Mouse (Mus musculus) heart, embryonic 16.5 days (tissue): ENCODE measurements around the gene Ttc39a. TPM values are rescaled to one million over a fixed set of nuclear protein-coding genes. Genes with fewer than 3 reads are reported as not detected.

ENCODE experiments used
- ATAC-seq: fragments of 200-750 bp; cut with Nextera tagmentation; replicated peaks from 2 replicates; pipeline ENCODE4 v1.8.0; 2017; ENCODE audit warnings: moderate number of reproducible peaks; ENCODE audit not compliant: insufficient read depth, low FRiP score; ENCODE audit errors: extremely low read depth
- H3K27ac ChIP-seq: fragments of 300-500 bp; sonication (generic); 2 replicates; pipeline ENCODE4 v1.5.1; 2014; ENCODE audit warnings: mild to moderate bottlenecking, low read length, control low read depth, moderate library complexity
- H3K27me3 ChIP-seq: fragments of 300-500 bp; sonication (generic); 2 replicates; pipeline ENCODE4 v1.6.1; 2014; ENCODE audit warnings: low read length, mixed read lengths; ENCODE audit not compliant: control insufficient read depth, insufficient read depth
- H3K36me3 ChIP-seq: fragments of 300-500 bp; sonication (generic); 2 replicates; pipeline ENCODE4 v1.6.1; 2014; ENCODE audit not compliant: control insufficient read depth, insufficient read depth
- H3K4me1 ChIP-seq: fragments of 300-500 bp; sonication (generic); 2 replicates; pipeline ENCODE4 v1.6.1; 2014; ENCODE audit warnings: low read length, mixed read lengths; ENCODE audit not compliant: control insufficient read depth, insufficient read depth
- H3K4me2 ChIP-seq: fragments of 300-500 bp; sonication (generic); 2 replicates; pipeline ENCODE4 v1.6.1; 2014; ENCODE audit warnings: low read depth, mild to moderate bottlenecking, control low read depth, low read length
- H3K4me3 ChIP-seq: fragments of 300-500 bp; sonication (generic); 2 replicates; pipeline ENCODE4 v1.5.1; 2014; ENCODE audit warnings: mild to moderate bottlenecking, control low read depth, low read length
- H3K9ac ChIP-seq: fragments of 300-500 bp; sonication (generic); 2 replicates; pipeline ENCODE4 v1.6.1; 2014; ENCODE audit warnings: low read length, control low read depth
- H3K9me3 ChIP-seq: fragments of 300-500 bp; sonication (generic); replicated peaks from 2 replicates; pipeline ENCODE4 v1.6.1; 2016; ENCODE audit warnings: low read length; ENCODE audit not compliant: control insufficient read depth
- WGBS: fragments of 180-500 bp; shearing (Covaris S2); extraction: QIAGEN DNeasy Blood & Tissue Kit; methylation state at CpG from one replicate; pipeline ENCODE4 v1.1.7; 2014; 5-methylcytosine and 5-hydroxymethylcytosine counted together
- polyA plus RNA-seq: library from polyadenylated mRNA; unstranded; fragments of >200 nt; fragmentation: Nextera tagmentation; extraction: Ambion mirVana; gene quantifications from 2 replicates; pipeline ENCODE4 v1.2.1, GENCODE M21; 2015

The Ttc39a gene
- polyA plus RNA-seq, 1 experiment from 2014 or later, result 7.7 TPM

DNA sequence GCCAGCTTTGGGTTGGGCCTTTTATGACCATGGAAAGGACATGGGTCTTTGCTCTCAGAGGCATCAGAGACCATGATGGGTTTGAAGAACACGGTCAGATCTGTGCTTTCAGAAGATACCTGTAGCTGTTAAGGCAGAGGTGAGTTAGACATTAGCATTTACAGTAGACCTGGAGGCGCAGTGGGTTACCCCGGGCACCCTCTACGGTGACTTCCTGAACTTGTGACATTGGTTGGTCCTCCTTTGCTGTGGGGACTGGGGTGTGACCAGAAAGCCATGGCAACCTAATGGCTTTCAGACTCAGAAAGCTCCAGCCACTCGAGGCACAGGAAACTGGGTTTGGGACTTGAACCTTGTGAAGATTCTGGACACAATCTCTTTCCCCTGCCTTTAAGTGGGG is 5.8 kb downstream of the Ttc39a start:
- Histone ChIP-seq H3K4me3 (no peak overlapping the region), H3K27ac (no peak overlapping the region), H3K4me2 (no peak overlapping the region), H3K9me3 (no peaks in the 10 kb centered on the region), H3K9ac (no peak overlapping the region), H3K4me1 (peaks cover 17% of the 10 kb centered on the region), H3K27me3 (no peaks in the 10 kb centered on the region), H3K36me3 (no peaks in the 10 kb centered on the region)
- no peak for ATAC-seq
- 88% methylated on average over 5 of the region's 5 CpGs for WGBS

DNA sequence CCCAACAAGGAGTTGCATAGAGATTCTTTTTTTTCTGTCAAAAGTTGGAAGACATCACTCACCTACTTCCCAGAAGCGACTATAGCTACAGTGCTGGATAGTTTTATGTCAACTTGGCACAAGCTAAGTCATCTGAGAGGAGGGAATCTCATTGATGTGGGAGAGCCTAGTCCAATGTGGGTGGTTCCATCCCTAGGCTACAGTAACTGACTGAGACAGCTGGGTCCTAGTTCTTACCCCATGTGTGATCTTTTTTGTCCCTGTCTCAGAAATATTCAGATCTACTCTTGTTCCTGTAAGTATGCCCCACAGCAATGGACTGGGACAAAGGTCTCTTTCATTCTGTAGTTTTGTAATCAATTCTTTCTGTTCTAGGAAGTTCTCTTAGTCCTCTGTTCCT is 11.6 kb downstream of the Ttc39a start:
- Histone ChIP-seq H3K36me3 (no peaks in the 10 kb centered on the region), H3K4me1 (peaks cover 2% of the 10 kb centered on the region; the same call in 1 of the 2 replicates), H3K4me2 (no peak overlapping the region), H3K9ac (no peak overlapping the region), H3K9me3 (no peaks in the 10 kb centered on the region), H3K4me3 (no peak overlapping the region), H3K27me3 (no peaks in the 10 kb centered on the region), H3K27ac (no peak overlapping the region)
- no peak for ATAC-seq
- 77% methylated on average over 1 of the region's 1 CpGs for WGBS

DNA sequence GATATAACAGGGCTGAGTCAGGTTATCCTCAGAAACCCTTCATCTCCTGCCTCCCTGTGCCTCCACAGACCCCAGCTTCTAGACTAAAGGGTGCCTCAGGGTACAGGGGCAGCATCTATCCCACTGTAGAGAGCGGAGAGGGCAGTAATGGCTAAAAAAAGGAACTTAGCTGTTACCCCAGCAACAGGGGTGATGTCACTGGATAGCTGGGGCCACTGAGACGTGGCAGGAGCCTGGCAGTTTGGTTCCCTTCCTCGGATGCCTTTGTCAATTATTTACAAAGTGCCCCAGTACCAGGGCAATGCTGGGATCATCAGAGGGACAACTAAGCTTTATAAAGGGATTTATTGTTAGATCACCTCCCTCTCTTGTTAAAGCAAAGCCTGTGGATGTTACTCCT is 12.6 kb downstream of the Ttc39a start:
- Histone ChIP-seq H3K27ac (no peak overlapping the region), H3K4me2 (no peak overlapping the region), H3K4me1 (peaks cover 2% of the 10 kb centered on the region; the same call in 1 of the 2 replicates), H3K4me3 (no peak overlapping the region), H3K36me3 (no peaks in the 10 kb centered on the region), H3K9ac (no peak overlapping the region), H3K9me3 (no peaks in the 10 kb centered on the region), H3K27me3 (no peaks in the 10 kb centered on the region)
- ATAC-seq, result no peak
- 17% methylated on average over 3 of the region's 3 CpGs for WGBS

DNA sequence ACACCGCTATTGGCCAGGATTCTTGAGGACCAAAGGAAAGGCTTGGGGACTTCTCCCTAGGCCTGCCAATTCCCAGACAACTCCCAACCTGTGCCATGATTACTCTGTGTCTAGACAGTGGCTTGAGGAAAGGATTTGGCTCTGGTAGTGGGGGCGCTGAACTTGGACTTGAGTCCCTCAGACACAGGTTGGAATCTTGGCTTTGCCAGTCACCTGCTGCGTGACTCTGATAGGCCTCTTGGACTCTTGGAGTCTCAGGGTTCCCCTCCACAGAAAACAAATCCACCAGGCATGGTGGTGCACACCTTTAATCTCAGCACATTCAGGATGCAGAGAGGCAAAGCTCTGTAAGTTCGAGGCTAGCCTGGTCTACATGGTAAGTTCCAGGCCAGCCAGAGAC is 13.1 kb downstream of the Ttc39a start:
- H3K9ac ChIP-seq, result no peak overlapping the region
- H3K27ac ChIP-seq, result no peak overlapping the region
- no peaks in the 10 kb centered on the region for H3K36me3 ChIP-seq
- H3K4me1 ChIP-seq, result peaks cover 2% of the 10 kb centered on the region; the same call in 1 of the 2 replicates
- no peak overlapping the region for H3K4me3 ChIP-seq
- no peaks in the 10 kb centered on the region for H3K27me3 ChIP-seq
- H3K4me2 ChIP-seq, result no peak overlapping the region
- 0 out of 2 replicates have a peak, but pooled peaks have one; percentile 37 for ATAC-seq
- WGBS, result 93% methylated on average over 4 of the region's 4 CpGs
- H3K9me3 ChIP-seq, result no peaks in the 10 kb centered on the region

DNA sequence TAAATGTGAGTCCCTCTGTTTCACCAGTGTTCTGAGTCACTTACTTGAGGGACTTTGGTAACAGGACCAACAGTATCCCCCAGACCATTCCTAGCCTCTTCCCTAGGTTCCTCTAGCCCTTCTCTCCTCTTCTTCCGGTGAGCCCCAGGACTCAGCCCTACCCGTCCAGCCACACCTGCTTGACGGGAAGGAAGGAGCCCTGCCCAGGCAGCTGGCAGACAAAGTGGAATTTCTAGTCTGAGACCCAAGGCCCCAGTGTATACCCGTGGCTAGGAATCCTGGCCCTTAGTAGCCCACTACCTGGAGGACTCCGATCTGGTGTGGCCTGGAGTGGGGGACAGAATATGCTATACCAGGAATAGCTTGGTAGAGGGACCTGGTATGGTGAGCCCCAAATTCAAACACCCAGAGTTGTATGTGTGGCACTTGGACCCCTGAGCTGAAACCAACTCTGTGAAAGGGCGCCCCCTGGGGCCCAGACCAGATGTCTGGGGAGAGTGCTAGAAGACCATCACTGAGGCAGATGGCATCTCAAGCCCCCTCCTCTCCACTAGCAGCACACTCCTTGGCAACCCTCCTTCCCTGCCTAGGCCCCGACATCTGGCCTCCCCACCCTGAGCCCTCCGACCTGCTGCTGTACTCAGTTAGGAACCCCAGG is 13.8 kb downstream of the Ttc39a start:
- Histone ChIP-seq H3K27me3 (no peaks in the 10 kb centered on the region), H3K4me2 (no peak overlapping the region), H3K4me3 (no peak overlapping the region), H3K9me3 (no peaks in the 10 kb centered on the region), H3K27ac (no peak overlapping the region), H3K36me3 (no peaks in the 10 kb centered on the region), H3K4me1 (peaks cover 2% of the 10 kb centered on the region; the same call in 1 of the 2 replicates), H3K9ac (no peak overlapping the region)
- WGBS, result 77% methylated on average over 8 of the region's 8 CpGs
- no peak for ATAC-seq

DNA sequence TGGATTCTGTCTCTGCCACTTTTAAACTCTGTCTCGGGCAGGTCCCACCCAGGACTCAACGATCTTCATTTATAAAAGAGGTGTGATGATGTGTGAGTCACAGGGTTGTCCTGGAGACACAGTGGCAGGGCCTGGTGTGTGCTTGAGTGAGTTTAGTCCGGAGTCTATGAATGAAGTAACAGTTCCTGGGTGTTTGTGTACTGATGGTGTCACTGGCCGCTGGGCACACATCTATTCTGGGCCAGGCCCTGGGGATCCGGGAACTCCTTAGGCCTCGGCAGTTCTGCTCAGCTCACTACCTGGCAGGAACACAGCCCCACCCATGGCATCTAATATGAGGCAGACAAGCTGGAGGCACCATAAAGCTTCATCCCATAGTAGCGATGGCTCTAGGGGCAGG is 15.2 kb downstream of the Ttc39a start:
- Histone ChIP-seq H3K9me3 (no peaks in the 10 kb centered on the region), H3K36me3 (no peaks in the 10 kb centered on the region), H3K4me2 (no peak overlapping the region), H3K27me3 (no peaks in the 10 kb centered on the region), H3K27ac (no peak overlapping the region), H3K4me1 (peaks cover 2% of the 10 kb centered on the region; the same call in 1 of the 2 replicates), H3K9ac (no peak overlapping the region), H3K4me3 (no peak overlapping the region)
- WGBS, result 67% methylated on average over 7 of the region's 7 CpGs
- no peak for ATAC-seq

DNA sequence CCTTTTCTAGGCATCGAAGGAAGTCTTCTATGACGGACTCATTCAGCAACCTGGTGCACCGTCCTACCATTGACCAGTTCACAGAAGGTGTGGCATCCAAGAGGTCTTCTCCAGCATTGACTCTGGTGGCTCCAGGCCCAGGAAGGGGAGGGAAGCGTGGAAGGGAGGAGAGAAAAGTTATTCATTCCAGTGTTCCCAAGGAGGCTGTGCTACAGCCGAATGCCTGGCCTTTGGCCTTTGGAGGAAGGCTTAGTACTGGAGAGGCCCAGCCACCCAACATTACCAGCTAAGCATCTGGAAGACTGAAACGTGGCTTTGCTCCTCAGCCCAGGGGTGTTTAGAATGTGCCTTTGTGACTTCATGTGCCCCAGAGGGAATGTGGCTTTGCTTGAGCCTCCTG is 16.0 kb downstream of the Ttc39a start:
- Histone ChIP-seq H3K9me3 (no peaks in the 10 kb centered on the region), H3K4me3 (no peak overlapping the region), H3K36me3 (no peaks in the 10 kb centered on the region), H3K9ac (no peak overlapping the region), H3K4me1 (peaks cover 2% of the 10 kb centered on the region; the same call in 1 of the 2 replicates), H3K27ac (no peak overlapping the region), H3K4me2 (no peak overlapping the region), H3K27me3 (no peaks in the 10 kb centered on the region)
- 83% methylated on average over 6 of the region's 6 CpGs for WGBS
- ATAC-seq, result no peak

DNA sequence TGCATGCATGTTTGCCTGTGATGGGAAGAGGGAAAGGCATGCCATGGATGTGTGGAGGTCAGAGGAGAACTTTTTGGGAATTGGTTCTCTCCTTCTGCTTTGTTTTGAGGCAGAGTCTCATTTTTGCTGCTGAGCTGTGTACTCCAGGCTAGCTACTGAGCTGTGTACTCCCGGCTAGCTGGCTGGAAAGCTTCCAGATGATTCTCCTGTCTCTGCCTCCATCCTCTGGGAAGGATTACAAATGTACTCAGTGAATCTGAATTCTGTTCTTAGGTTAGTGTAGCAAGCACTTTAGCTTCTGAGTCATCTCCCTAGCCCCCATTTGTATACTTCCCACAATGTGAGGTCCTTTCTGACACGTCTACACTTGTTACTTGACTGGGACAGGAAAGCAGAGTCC is 17.0 kb downstream of the Ttc39a start:
- no peaks in the 10 kb centered on the region for H3K27me3 ChIP-seq
- H3K27ac ChIP-seq, result no peak overlapping the region
- H3K9me3 ChIP-seq, result no peaks in the 10 kb centered on the region
- WGBS, result 59% methylated on average over 2 of the region's 2 CpGs
- H3K4me2 ChIP-seq, result no peak overlapping the region
- ATAC-seq, result no peak
- H3K4me1 ChIP-seq, result peaks cover 2% of the 10 kb centered on the region; the same call in 1 of the 2 replicates
- no peaks in the 10 kb centered on the region for H3K36me3 ChIP-seq
- no peak overlapping the region for H3K4me3 ChIP-seq
- no peak overlapping the region for H3K9ac ChIP-seq

DNA sequence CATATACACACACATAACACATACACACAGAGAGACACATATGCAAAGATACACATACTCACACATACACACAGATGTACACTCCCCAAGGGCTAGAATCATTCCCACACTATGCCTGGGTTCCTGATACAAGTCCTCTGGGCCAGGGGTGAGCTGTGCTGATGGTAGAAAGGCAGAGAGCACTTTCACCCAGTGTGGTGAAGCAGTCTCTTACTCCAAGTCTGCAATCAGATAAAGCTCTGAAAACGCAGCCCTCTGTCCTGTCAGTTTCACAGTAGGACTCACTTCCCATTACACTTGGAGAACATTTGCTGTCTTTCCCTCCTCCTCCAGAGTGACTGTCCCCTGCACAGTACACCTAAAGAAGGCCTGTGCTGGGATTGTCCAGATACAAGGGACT is 20.6 kb downstream of the Ttc39a start:
- Histone ChIP-seq H3K9me3 (no peaks in the 10 kb centered on the region), H3K27me3 (no peaks in the 10 kb centered on the region), H3K36me3 (no peaks in the 10 kb centered on the region), H3K27ac (no peak overlapping the region), H3K4me3 (no peak overlapping the region), H3K9ac (no peak overlapping the region), H3K4me2 (no peak overlapping the region), H3K4me1 (0 out of 2 replicates have a peak, but pooled peaks cover 2% of the 10 kb centered on the region)
- 26% methylated on average over 1 of the region's 1 CpGs for WGBS
- ATAC-seq, result no peak
